Mouse (Mus musculus): ENCODE data around the gene Sec63. TPM values are rescaled to one million over a fixed set of nuclear protein-coding genes. Genes with fewer than 3 reads are reported as not detected.
A peak's percentile ranks its signal among the peaks of the same experiment; 100 is the strongest.

Sec63 gene
- total RNA-seq (2021) (10 to 100 TPM; 65.6 to 81.1 TPM), polyA plus RNA-seq (2012; rRNA removed) (7.0 and 7.1 TPM in 2 replicates)
- long read RNA-seq, full-length matches to known transcripts, result 80 of 95 reads
- long read RNA-seq, partial matches to known transcripts, result 2 of 95 reads
- long read RNA-seq, other reads (novel, unspliced or antisense), result 13 of 95 reads

DNA sequence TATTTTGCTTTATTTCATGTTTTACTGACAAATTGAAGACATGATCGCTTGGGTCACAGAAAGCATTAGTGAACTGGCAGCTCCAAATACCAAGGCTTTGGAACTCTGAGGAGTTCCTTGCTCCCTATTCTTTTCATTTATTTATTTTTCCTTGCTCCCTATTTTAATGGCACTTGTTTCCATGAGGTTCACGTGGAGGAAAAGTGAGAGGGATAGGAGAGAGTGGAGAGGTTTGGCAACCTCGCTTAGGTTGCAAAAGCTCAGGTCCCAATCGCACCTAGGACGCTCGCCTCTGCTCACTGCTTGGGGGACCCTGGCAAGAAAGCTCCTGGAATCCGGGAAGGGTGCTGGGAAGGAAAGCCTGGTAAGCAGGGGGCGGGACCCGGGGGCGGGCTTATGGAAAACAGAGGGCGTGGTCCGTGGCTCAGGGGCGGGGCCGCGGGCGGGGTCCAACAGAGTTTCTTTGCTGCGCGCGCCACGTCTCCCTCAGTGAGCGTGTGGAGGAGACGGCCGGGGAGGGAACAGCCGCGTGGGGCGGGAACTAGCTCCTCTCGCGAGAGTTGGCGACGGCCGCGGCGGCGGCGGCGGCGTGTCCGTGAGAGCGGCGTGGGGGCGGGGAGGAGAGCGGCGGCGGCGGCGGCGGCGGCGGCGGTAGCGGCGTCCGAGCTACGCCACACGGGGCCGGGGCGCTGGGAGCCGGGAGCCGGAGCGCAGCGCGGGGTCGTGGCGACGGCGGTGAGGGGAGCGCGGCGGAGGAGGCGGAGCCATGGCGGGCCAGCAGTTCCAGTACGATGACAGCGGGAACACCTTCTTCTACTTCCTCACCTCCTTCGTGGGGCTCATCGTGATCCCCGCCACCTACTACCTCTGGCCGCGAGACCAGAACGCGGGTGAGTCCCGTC lies at the start of gene Sec63:
Gene Sec63 (plus strand): TSS at position 498 of the 902 bp plus-strand sequence.
- DNase-seq, result peak; percentile 99

DNA sequence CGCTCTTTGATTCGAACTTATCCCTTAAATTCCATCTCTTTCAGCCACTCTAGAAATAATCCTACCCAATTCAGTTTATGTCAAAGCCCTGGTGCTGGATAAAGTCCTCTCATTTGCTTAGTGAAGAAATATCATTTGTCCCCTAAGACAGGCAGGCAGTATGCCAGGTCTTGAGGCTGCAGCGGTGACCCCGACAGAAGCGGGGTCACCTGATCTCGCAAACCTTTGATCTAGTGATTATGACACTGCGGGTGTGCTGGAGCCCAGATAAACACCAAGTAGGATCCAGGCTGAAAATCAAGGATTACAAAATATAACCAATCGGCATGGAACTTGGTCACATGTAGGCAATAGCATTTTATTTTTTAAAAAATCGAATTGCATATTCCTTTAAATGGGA lies 46.6 kb upstream of the Sec63 start:
- peak; percentile 55 for DNase-seq

DNA sequence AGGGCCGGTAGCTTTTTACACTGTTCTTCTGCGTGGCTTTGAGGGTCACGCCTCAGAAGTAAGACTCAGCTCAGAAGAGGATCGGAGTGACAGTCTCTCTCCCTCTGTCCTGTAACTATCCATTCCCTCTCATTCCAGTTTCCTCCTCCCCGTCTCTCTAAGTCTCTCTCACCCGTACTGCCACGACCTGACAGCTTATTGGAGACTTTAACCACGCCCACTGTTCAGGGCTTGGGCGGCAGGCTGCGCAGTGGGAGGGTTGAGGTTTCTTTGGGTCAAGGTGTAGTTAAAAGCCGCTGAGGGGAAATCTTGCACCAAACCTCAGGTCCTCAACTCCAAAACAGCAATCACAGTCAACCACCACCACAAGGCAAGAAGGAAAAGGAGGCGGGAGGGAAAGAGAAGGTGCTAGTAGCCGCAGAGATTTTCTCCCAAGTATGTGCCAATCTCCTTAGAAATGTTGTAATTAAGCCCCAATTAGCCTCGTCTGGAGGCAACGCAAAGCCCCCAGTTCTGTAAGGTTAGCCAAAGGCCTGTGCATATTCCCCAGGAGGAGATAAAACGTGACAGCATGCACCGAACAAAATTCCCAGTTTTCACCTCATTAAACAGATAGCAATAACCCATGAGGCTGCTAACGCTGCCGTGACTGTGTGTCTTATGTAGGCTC lies 45.8 kb upstream of the Sec63 start:
- DNase-seq, result peak; percentile 13

DNA sequence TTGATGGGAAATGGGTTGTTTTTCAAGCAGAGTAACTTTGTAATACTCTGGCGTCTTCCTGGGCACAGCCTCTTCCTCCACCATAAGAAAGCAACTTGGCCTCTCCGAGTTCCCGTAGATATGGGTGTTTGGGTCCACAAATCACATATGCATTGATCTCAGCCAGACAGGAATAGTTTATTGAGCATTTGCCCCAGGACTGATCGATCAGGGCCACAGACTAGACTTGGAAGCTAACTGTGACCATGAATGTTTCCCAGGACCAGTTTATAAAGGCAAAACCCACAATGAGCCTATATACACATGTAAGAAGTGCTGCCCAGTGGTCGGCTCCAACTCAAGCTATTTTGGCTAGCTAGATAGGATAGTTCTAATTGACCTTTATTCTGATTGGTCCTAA lies 39.2 kb upstream of the Sec63 start:
- DNase-seq, result no peak

DNA sequence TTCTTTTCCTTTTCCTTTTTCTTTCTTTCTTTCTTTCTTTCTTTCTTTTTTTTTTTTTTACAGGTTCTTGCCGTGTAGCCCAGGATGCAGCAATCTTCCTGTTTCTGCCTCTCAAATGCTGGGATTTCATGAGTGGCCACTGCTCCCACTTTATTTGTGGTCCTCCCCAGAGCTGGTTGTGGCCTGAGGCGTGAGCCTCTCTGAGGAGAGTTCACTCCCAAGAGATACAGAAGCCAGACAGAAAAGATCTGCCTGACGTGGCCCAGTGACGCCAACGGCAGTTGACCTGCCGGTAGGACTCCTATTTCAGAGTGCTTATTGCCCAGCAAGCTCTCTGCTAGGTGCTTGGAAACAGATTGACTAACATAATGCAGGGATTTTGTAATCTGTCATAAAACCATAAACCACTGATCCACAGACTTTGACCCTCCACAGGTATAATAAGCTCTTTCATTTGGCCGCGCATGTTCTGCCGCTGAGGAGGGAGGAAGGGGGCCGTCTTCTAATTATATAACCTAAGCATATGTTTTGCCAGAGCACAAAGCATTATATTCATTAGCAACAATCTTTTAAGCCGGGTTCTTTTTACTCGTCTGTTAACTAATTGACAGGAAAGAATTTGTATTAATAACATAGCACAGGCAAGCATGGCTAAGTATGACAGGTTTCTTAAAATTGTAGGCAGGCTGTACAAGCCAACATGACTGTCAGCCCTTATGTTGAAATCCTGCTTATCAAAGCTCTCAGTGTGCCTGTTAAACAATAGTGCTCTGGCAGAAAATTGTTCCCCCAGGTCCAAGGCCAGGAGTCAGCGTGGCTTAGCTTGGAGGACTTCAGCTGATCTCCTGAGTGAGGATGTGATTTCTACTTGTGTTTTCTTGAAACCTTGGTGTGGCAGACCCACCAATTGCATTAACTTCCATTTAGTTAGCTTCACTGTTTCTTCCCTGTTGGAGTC lies 37.7 kb upstream of the Sec63 start:
- peak; percentile 18 for DNase-seq

DNA sequence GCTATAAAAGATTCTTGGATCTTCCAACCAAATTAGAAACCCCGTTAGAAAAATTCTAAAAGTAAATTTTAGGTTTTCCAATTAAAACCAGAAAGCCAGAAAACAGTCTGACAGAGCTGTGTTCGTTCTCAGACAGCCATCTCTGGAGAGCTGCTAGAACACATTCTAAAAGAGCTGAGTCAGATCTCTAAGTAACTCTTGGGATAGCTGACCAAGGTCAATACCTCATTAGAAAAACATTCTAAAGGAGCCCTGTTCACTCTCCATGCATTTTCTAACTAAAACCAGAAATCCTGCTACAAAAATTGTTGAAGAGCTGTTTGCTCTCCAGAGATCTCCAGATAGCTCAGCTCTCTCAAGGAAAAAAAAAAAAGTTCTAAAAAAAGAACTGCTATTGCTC lies 31.7 kb upstream of the Sec63 start:
- no peak for DNase-seq

DNA sequence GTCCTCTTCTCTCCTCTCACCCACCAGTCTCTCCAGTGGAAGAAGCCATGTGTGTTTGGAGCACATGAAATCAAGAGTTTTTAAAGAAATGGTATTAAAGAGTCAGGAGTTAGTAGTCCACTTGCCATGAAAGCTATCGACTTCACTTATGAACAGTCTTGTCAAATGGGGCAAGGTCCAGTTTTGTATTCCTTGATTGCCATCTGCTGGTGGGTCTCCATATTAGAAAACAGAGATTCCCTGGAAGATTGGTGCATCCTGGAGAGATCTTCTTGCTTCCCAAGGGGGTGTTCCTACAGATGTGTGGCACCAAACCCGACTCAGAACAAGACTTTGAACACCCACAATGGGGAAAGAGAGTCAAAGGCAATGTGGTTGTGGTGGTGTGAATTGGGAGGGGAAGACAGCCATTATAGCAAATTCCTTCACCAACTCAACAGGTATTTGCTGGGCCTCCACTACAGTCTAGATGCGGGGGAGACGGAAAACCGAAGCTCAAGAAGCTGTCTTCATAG lies 26.7 kb upstream of the Sec63 start:
- peak; percentile 52 for DNase-seq

DNA sequence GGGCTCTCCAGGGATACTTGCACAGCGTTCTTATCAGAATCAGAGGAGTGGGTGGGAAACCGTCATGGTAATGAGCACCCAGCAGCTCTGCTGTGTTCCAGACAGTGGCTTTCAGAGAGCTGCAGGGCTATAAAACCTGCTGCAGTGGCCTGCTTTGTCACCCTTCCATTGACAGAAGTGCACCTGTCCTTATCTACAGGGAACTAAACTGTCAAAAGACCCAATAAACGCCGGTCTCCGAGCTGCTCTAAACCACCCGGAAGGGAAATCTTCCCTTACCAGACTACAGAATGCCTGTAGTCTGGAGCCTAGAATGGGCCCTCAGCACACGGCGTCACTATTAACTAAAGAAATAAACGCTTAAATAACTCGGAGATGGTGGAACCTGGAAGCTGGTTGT lies 9.5 kb upstream of the Sec63 start:
- DNase-seq, result no peak

DNA sequence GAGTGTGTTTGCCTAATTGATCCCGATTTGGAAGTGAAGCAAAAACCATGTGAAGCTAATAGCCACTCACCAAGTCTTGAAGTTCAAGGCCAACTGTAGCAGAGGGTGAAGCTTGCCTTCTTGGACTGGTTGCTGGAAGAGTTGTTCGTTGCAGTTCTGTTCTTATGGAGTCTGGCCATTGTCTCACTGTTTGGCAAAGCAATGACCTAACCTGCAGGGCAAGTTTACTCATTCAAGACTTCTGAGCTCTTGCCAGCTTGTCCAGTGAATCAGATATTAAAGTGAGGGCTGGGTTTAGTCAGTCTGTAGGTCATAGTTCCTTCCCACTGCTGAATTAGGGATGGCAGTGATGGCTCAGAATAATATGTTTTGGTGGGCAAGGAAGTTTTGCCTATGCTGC lies 7.0 kb upstream of the Sec63 start:
- DNase-seq, result peak; percentile 53

DNA sequence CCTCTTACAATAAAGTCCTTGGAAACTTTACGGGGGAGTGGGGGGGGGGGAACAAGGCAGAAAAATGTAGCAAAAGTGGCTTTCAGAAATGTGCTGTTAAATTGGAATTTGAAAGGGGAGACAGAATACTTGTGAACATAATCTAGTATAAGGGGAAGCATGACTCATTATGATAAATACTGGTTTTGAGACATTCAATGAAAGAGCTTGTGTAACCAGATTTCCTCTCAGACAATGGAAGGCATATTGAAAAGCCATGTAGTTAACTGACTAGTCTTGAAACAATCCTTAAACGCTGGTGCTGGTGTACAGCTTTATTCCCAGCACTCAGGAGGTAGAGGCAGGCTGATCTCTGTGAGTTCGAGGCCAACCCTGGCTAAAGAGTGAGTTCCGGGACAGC lies 1.6 kb upstream of the Sec63 start:
- DNase-seq, result no peak

DNA sequence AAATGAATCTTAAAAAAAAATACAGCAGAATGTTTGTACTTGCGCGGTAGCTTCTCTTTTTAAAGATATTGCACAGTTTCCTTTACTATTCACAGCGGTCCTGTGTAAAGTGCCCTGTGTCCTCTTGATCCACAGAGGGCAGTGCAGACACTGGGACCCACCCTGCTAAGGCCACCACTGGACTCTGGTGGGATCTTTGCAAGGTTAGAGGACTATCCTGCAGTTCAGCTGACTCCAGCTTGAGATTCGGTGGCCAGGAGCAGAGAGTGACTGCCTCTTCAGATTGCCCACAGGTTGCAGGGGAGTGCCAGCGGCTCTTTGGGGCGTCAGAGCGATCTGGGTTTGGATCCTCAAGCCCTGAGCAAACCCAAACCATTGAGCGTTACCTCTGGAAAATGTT lies 967 bp upstream of the Sec63 start:
- no peak for DNase-seq

DNA sequence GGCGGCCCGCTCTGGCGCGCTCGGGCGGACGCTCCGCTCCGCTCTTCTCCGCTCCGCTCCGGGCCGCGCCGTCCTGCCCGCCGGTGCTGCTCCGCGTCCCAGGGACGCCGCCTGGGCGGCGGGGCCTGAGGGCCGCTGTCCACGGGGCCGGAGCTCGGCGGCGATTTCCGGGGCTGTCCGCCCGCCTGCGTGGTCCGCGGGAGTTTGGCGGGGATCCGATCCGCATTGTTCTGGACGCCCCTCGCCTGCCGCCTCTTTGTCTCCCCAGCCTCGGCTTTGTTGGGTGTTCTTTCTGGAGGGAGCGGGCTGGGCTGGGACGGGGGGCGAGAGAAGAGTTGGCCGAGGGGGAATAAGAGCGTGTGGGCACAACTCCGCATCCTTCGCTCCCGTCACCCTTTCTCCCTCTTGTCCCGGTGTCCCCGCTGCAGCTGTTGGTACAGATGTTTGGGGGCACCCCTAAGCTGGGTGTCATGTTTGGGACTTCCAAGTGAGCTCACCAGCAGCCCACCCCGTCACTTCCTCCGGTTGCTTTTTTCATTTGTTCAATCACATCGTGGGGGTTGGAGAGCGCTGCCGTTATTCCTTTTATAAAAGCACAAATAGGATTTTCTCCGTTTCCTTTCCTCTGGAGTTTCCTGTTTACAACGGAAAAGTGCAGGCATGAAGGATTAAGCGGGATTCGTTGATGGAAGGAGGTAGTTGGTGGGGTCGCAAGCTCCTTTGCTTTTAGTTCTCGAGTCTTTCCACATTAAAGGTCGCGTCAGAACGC lies 789 bp downstream of the Sec63 start:
- DNase-seq, result peak; percentile 78

DNA sequence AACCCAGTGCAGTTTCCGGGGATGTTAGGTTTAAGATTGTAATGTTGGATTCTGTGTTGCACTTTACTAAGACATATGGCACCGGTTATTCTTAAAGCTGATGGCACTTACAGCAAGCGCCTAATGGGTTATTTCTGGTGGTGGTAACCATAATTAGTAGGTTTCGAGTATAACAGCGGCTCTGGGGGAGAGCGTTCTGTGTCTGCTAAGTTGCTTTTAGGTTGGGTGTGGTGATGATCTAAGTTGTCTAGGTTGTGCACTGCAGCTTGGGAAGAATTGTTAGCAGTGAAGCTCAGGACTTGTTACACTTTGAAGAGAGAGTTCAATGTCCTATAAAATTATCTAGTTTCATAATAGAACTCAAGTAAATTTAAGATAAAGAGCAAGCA lies 1.4 kb downstream of the Sec63 start:
- no peak for DNase-seq

DNA sequence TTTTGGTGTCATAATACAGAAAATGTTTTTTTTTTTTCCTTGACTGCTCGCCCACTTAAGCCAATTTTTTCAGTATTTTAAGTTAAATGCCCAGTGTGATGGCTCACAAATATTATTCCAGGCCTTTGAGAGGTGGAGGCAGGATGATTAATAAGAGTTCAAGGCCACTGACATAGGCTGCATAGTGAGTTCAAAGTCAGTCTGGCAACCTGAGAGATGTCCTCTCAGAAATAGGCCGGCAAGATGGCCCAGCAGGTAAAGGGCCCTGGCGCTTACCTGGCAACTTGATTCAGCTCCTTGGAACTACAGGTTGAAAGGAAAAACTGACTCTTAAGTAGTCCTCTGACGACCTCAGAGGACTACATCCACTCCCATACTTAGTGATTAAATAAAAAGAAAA lies 1.9 kb downstream of the Sec63 start:
- no peak for DNase-seq

DNA sequence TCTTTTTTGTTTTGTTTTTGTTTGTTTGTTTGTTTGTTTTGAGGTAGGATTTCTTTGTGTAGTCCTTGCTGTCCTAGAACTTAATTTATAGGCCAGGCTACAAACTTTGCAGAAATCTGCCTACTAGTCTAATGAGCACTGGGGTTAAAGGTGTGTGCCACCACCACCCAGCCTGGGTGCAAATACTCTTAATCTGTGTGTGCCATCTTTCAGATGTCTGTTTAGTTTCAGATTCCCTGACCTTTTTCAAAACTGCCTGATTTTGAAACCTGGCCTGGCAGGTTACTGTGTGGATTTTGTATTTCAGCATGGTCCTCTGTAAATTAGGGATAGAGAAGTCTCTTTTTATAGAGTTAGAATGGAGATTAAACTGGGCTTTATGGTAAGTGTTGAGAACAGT lies 4.0 kb downstream of the Sec63 start:
- no peak for DNase-seq

DNA sequence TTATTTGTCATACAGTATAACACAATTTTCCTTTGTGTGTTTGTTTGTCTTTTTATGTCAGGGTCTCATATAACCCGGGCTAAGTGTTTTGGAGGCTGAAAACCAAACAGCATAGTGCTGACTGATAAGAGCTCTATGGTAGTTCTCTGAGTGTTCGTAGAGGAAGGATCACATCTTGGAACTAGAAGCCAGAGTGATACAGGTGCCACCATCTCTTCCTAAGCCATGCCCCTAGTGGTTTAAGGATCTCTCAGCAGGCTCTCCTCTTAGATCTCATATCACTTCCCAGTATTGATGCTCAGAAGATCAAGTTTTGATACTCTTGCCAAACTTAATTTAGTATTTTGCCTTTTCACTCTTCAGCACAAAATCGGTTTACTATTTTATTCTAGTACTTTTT lies 14.2 kb downstream of the Sec63 start:
- DNase-seq, result no peak

DNA sequence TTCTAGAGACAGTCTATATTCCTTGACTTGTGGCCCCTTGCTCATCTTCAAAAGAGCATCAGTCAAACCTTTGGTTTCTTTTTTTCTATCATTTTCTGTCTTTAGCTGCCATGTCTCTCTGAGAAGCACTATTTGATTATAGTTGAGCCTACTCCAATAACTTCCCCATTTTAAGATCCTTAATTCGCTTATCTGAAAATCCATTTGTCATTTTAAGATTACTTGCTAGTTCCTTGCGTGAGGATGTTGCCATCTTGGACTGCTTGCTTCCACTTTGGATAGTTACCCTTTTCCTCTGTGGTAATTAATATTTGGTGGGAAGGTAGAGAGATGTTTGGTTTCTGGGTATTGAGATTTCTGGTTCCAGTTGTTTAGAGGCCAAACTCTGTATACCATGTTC lies 19.5 kb downstream of the Sec63 start:
- no peak for DNase-seq

DNA sequence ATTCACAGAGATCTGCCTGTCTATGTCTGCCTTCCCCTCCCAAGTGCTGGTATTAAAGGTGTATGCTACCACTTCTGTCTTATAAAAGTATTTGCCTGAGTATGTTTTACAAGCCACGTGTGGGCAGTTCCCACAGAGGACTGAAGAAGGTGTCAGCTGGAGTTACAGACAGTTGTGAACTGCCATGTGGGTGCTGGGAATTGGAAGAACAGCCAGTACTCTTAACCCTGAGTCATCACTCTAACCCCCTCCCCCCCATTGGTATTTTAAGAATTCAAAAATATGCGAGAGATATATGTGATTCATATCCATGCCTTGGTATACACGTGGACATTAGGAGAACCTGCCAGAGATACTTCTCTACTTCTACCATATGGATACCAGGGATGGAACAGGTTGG lies 20.4 kb downstream of the Sec63 start:
- DNase-seq, result no peak

DNA sequence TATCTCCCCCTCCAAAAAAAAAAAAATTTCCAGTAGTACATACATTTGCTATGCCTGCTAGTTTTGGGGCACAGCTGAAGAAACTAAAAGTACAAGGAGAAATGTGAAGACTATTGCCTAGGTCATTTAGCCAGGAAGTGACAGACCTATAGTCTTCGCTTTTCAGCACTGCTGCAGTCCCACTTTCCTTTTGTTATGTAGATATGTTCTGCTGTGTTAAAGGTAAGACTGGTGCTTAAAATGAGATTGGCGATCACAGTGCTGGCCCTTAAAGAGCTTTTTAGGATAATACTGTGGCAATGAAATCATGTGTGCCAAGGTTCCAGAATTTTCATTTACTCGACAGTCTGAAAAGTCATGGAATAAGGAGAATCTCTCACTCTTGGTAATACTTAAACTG lies 39.6 kb downstream of the Sec63 start:
- DNase-seq, result no peak

DNA sequence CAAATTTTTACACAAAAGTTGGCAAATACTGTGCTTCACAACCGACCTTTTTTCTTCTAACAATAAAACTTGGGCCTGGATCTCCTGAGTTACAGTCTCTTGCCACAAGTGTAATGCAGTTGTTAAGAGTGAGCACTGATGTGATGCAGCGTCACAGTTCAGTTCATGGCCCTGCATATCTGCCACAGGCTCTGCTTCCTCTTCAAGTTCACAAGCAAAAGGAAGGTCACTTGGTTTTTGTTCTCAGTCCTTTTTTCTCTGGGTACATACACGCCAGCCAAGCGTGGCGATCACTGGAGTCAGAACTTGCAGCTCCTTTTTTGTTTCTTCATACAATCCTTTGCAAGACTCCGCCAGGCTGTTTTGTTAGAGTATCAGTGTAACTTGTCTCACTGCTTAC lies 64.6 kb downstream of the Sec63 start:
- DNase-seq, result no peak

DNA sequence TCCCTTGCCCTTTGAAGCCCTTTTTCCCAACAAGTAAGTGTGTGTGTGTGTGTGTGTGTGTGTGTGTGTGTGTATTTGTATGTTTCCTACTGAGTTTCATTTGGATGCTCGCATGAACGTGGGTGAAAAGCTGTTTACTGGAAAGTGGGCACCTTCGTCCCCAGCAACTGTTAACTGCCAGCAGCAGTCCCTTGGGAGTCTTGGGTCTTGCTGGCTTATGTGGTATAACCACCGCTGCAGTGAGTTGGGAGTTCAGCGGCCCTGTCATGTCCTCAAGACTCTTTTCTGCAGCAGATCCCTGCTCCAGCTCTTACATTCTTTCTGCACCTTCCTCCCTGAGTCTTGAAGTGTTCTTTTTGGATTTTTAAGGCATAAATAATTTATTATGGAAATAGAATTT lies 65.9 kb downstream of the Sec63 start:
- DNase-seq, result no peak
